Mouse (Mus musculus): Measurements from ENCODE around the gene Gm10644. TPM values are rescaled to one million over a fixed set of nuclear protein-coding genes. Genes with fewer than 3 reads are reported as not detected.

The Gm10644 gene
- polyA plus RNA-seq, 1 experiment from 2014 or later, result 0.93 TPM

- Histone ChIP-seq H3K4me1 (replicated peaks) (peaks cover 62% of the 10 kb centered on the region), H3K4me3 (peak overlapping the region; percentile 94), H3K27ac (no peak overlapping the region), H3K27me3 (peaks cover 4% of the 10 kb centered on the region), H3K9me3 (replicated peaks) (no peaks in the 10 kb centered on the region), H3K4me2 (peak overlapping the region; percentile 99), H3K36me3 (0 out of 2 replicates have a peak, but pooled peaks cover 4% of the 10 kb centered on the region), H3K9ac (peak overlapping the region; percentile 92)
- no peak for ATAC-seq (replicated peaks; ENCODE audit: insufficient number of reproducible peaks, insufficient read depth, low FRiP score, low read depth)
- 17% methylated on average over 14 of the region's 14 CpGs for WGBS
These were observed 53.2 kb downstream of the Gm10644 start for GRCm38 (mm10) chr8:83901566-83902485.

GRCm38 (mm10) chr8:83900957-83901270, 54.1 kb downstream of the Gm10644 start:
- H3K4me1 ChIP-seq (replicated peaks), result peaks cover 62% of the 10 kb centered on the region
- H3K9ac ChIP-seq, result peak overlapping the region; percentile 92
- 0% methylated on average over 26 of the region's 40 CpGs for WGBS
- H3K4me2 ChIP-seq, result peak overlapping the region; percentile 99
- 0 out of 2 replicates have a peak, but pooled peaks cover 3% of the 10 kb centered on the region for H3K36me3 ChIP-seq
- no peaks in the 10 kb centered on the region for H3K9me3 ChIP-seq (replicated peaks)
- peaks cover 8% of the 10 kb centered on the region for H3K27me3 ChIP-seq
- H3K4me3 ChIP-seq, result peak overlapping the region; percentile 94
- ATAC-seq (replicated peaks; ENCODE audit: insufficient number of reproducible peaks, insufficient read depth, low FRiP score, low read depth), result no peak
- H3K27ac ChIP-seq, result peak overlapping the region; percentile 96

DNA sequence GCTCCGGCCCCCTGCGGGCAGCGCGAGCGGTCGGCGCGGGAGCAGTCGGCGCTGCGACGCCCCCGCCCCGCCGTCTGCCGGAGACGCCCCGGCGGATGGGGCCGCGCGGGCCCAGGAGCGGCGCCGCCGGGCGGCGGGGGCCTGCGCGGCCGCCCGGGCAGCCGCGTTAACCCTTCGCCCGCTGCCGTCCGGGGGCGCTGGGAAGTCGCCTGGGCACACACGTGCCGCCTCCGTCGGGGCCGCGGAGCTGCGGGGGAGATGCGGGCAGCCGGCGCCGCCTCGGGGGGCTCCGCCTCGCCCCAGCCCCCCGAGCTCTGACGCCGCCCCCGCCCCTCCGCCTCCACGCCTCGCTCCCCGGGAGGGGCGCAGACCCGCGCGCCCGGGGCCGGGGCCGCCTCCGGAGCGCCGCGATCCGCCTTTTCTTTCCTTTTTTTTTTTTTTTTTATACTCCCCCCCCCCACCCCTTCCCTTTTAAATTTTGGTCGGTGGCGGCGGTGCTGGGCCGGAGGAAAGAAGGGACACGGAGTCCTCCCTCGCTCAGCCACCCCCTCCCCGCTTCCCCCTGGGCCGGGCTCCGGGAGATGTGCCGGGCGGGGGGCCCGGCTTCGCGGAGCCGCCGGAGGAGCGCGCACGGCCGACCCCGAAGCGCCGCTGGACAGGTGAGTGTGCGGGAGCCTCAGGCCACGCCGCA, 54.6 kb downstream of the Gm10644 start:
- Histone ChIP-seq H3K27me3 (peaks cover 12% of the 10 kb centered on the region), H3K9ac (peak overlapping the region; percentile 92), H3K9me3 (replicated peaks) (no peaks in the 10 kb centered on the region), H3K4me2 (peak overlapping the region; percentile 99), H3K4me3 (peak overlapping the region; percentile 94), H3K36me3 (no peaks in the 10 kb centered on the region), H3K27ac (peak overlapping the region; percentile 96), H3K4me1 (replicated peaks) (peaks cover 59% of the 10 kb centered on the region)
- peak; percentile 1; the same call in 1 of the 2 replicates for ATAC-seq (replicated peaks; ENCODE audit: insufficient number of reproducible peaks, insufficient read depth, low FRiP score, low read depth)
- WGBS, result under 1% methylated on average over 67 of the region's 100 CpGs

- Histone ChIP-seq H3K27me3 (peaks cover 20% of the 10 kb centered on the region), H3K27ac (peak within 1 kb of the TSS; percentile 96), H3K9ac (peak within 1 kb of the TSS; percentile 92), H3K36me3 (no peaks in the 10 kb centered on the region), H3K9me3 (replicated peaks) (no peaks in the 10 kb centered on the region), H3K4me1 (replicated peaks) (peaks cover 51% of the 10 kb centered on the region), H3K4me2 (peak within 1 kb of the TSS; percentile 99), H3K4me3 (peak within 1 kb of the TSS; percentile 94)
- peak; percentile 86 for ATAC-seq (replicated peaks; ENCODE audit: insufficient number of reproducible peaks, insufficient read depth, low FRiP score, low read depth)
- WGBS, result under 1% methylated on average over 70 of the region's 70 CpGs
These were observed 55.4 kb downstream of the Gm10644 start, which contains the start of gene Adgrl1 for GRCm38 (mm10) chr8:83899363-83900252. Adgrl1 (plus strand) TSS chr8:83900105.

- peak; percentile 40 for ATAC-seq (replicated peaks; ENCODE audit: insufficient number of reproducible peaks, insufficient read depth, low FRiP score, low read depth)
- peaks cover 50% of the 10 kb centered on the region for H3K4me1 ChIP-seq (replicated peaks)
- peak overlapping the region; percentile 99 for H3K4me2 ChIP-seq
These were observed 56.0 kb downstream of the Gm10644 start for GRCm38 (mm10) chr8:83898985-83899362.

GRCm38 (mm10) chr8:83898456-83898855, 56.5 kb downstream of the Gm10644 start:
- peaks cover 45% of the 10 kb centered on the region for H3K4me1 ChIP-seq (replicated peaks)
- 0 out of 2 replicates have a peak overlapping the region, but pooled peaks have one; percentile 28 for H3K9ac ChIP-seq
- 13% methylated on average over 10 of the region's 10 CpGs for WGBS
- no peaks in the 10 kb centered on the region for H3K36me3 ChIP-seq
- H3K27me3 ChIP-seq, result peaks cover 29% of the 10 kb centered on the region
- ATAC-seq (replicated peaks; ENCODE audit: insufficient number of reproducible peaks, insufficient read depth, low FRiP score, low read depth), result no peak
- peak overlapping the region; percentile 94 for H3K4me3 ChIP-seq
- H3K4me2 ChIP-seq, result peak overlapping the region; percentile 99
- H3K27ac ChIP-seq, result peak overlapping the region; percentile 96
- H3K9me3 ChIP-seq (replicated peaks), result no peaks in the 10 kb centered on the region

More at GRCm38 (mm10) chr8:83898985-83899362, 56.0 kb downstream of the Gm10644 start:
- peak overlapping the region; percentile 92; the same call in 1 of the 2 replicates for H3K9ac ChIP-seq
- peak overlapping the region; percentile 96 for H3K27ac ChIP-seq
- peaks cover 25% of the 10 kb centered on the region for H3K27me3 ChIP-seq
- peak overlapping the region; percentile 94 for H3K4me3 ChIP-seq
- H3K36me3 ChIP-seq, result no peaks in the 10 kb centered on the region
- 2% methylated on average over 13 of the region's 13 CpGs for WGBS
- H3K9me3 ChIP-seq (replicated peaks), result no peaks in the 10 kb centered on the region

DNA sequence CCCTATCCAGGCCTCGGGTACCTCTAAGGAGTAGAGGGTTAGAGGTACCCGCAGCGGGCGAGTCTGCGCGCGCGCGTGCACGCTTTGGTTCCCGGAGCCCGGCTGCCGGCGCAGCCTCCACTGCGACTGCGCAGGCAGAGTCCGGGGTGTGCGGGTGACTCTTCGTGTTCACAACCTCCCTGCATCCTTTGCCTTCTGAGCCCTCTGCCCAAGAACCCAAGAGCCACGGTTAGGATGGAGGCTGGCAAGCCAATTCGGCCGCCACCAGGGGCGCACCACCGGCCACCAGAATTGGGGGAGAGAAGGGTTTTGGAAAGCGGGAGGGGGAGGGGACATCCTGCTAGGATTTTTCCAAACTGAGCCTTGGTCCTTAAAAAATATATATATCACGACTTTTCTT, 57.8 kb downstream of the Gm10644 start:
- peaks cover 33% of the 10 kb centered on the region for H3K27me3 ChIP-seq
- no peaks in the 10 kb centered on the region for H3K36me3 ChIP-seq
- H3K9ac ChIP-seq, result peak overlapping the region; percentile 36; the same call in 1 of the 2 replicates
- no peak for ATAC-seq (replicated peaks; ENCODE audit: insufficient number of reproducible peaks, insufficient read depth, low FRiP score, low read depth)
- H3K9me3 ChIP-seq (replicated peaks), result no peaks in the 10 kb centered on the region
- H3K27ac ChIP-seq, result no peak overlapping the region
- H3K4me2 ChIP-seq, result peak overlapping the region; percentile 71
- 3% methylated on average over 26 of the region's 26 CpGs for WGBS
- peaks cover 32% of the 10 kb centered on the region for H3K4me1 ChIP-seq (replicated peaks)
- H3K4me3 ChIP-seq, result peak overlapping the region; percentile 33

- Histone ChIP-seq H3K27ac (no peak overlapping the region), H3K4me1 (replicated peaks) (peaks cover 25% of the 10 kb centered on the region), H3K9me3 (replicated peaks) (no peaks in the 10 kb centered on the region), H3K27me3 (peaks cover 33% of the 10 kb centered on the region), H3K36me3 (no peaks in the 10 kb centered on the region), H3K9ac (no peak overlapping the region), H3K4me3 (no peak overlapping the region; the same call in 1 of the 2 replicates), H3K4me2 (no peak overlapping the region)
- 82% methylated on average over 7 of the region's 7 CpGs for WGBS
- ATAC-seq (replicated peaks; ENCODE audit: insufficient number of reproducible peaks, insufficient read depth, low FRiP score, low read depth), result no peak
These were observed 58.5 kb downstream of the Gm10644 start for GRCm38 (mm10) chr8:83896461-83896860.

DNA sequence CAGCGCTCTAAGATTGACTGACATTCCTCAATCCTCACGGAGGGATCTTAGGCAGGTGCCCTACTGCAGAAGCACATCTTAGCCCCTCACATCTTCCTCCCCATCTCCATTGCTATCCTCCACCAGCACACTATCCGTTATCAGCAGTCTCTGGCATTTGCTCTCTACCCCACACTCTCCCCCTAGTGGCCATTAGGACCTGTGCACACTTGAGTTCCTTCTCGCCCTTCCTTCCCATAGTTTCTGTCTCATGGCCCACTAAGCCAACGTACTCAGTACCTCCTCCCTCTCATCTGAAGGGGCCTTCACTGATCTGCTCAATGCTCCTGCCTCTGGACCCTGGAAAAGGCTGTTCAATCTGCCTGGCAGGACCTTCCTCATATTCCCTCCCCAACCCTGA, 59.1 kb downstream of the Gm10644 start:
- Histone ChIP-seq H3K27ac (no peak overlapping the region), H3K4me3 (no peak overlapping the region), H3K27me3 (peaks cover 33% of the 10 kb centered on the region), H3K36me3 (no peaks in the 10 kb centered on the region), H3K9me3 (replicated peaks) (no peaks in the 10 kb centered on the region), H3K9ac (no peak overlapping the region), H3K4me1 (replicated peaks) (peaks cover 19% of the 10 kb centered on the region), H3K4me2 (no peak overlapping the region)
- 9% methylated on average over 5 of the region's 5 CpGs for WGBS
- ATAC-seq (replicated peaks; ENCODE audit: insufficient number of reproducible peaks, insufficient read depth, low FRiP score, low read depth), result no peak

DNA sequence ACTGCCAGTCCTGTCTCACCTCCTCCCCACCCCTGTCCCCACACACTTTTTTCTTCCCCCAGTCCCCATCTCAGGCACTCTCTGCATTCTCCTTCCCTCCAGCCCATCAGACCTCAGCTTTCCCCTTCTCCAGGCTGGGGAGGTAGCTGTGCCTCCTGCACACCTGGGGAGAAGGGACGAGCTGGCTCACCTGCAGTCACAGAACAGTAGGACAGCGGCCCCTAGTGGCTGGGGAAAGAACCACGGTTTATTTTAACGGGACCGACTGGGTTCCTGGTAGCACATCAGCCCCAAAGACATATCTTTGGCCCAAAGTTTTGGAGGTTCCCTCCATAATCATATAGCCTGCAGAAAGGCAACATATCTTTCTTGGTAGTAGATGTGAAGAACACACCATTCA, 61.1 kb downstream of the Gm10644 start:
- Histone ChIP-seq H3K27ac (no peak overlapping the region), H3K4me3 (no peak overlapping the region), H3K36me3 (no peaks in the 10 kb centered on the region), H3K9ac (no peak overlapping the region), H3K4me2 (no peak overlapping the region), H3K27me3 (peaks cover 33% of the 10 kb centered on the region), H3K9me3 (replicated peaks) (no peaks in the 10 kb centered on the region), H3K4me1 (replicated peaks) (peaks cover 14% of the 10 kb centered on the region)
- ATAC-seq (replicated peaks; ENCODE audit: insufficient number of reproducible peaks, insufficient read depth, low FRiP score, low read depth), result no peak
- WGBS, result under 1% methylated on average over 5 of the region's 5 CpGs
